Mouse (Mus musculus): Measurements from ENCODE around the gene Stac3. TPM values are rescaled to one million over a fixed set of nuclear protein-coding genes. Genes with fewer than 3 reads are reported as not detected.

Stac3 gene
- polyA plus RNA-seq, 2 experiments from 2014 or later, result 0.92 TPM; not detected in 1

Other genes starting within 250 kb of the Stac3 start
- gene Kif5a, start 238.3 kb upstream of the Stac3 start, polyA plus RNA-seq (2017; shearing (Covaris generic)), result under 1 TPM; 0.18 to 0.70 TPM
- 10 to 100 TPM; 55.4 to 60.6 TPM for gene Dctn2, start 235.3 kb upstream of the Stac3 start, polyA plus RNA-seq (2017; shearing (Covaris generic))
- gene Mbd6, start 212.7 kb upstream of the Stac3 start, polyA plus RNA-seq (2017; shearing (Covaris generic)), result 10 to 100 TPM in 1 of 2 experiments, 1 to 10 TPM in 1; 4.0 to 10.6 TPM
- 10 to 100 TPM; 21.6 to 21.9 TPM for gene Mars, start 189.9 kb upstream of the Stac3 start, polyA plus RNA-seq (2017; shearing (Covaris generic))
- 100 to 1,000 TPM; 125 TPM for gene Arhgap9, start 179.7 kb upstream of the Stac3 start, polyA plus RNA-seq (2017; shearing (Covaris generic))
- gene Gli1, start 159.7 kb upstream of the Stac3 start, polyA plus RNA-seq (2017; shearing (Covaris generic)), result under 1 TPM; 0.15 to 0.75 TPM
- gene Inhbe, start 147.3 kb upstream of the Stac3 start, polyA plus RNA-seq (2017; shearing (Covaris generic)), result under 1 TPM in 1 of 2 experiments, not detected in 1; 0.07 TPM
- gene Inhbc, start 131.3 kb upstream of the Stac3 start, polyA plus RNA-seq (2017; shearing (Covaris generic)), result not detected
- 10 to 100 TPM; 14.4 to 15.0 TPM for gene R3hdm2, start 121.4 kb upstream of the Stac3 start, polyA plus RNA-seq (2017; shearing (Covaris generic))
- not detected for gene Ndufa4l2, start 13.3 kb downstream of the Stac3 start, polyA plus RNA-seq (2017; shearing (Covaris generic))
- 10 to 100 TPM; 34.2 to 50.7 TPM for gene Shmt2, start 20.8 kb downstream of the Stac3 start, polyA plus RNA-seq (2017; shearing (Covaris generic))
- gene Nxph4, start 32.9 kb downstream of the Stac3 start, polyA plus RNA-seq (2017; shearing (Covaris generic)), result not detected
- gene Lrp1, start 119.5 kb downstream of the Stac3 start, polyA plus RNA-seq (2017; shearing (Covaris generic)), result under 1 TPM in 1 of 2 experiments, not detected in 1; 0.57 TPM
- 100 to 1,000 TPM; 119 to 157 TPM for gene Stat6, start 141.3 kb downstream of the Stac3 start, polyA plus RNA-seq (2017; shearing (Covaris generic))
- 1 to 10 TPM; 4.7 to 5.8 TPM for gene Nemp1, start 165.2 kb downstream of the Stac3 start, polyA plus RNA-seq (2017; shearing (Covaris generic))
- 10 to 100 TPM in 1 of 2 experiments, 1 to 10 TPM in 1; 7.4 to 10.2 TPM for gene Nab2, start 166.9 kb downstream of the Stac3 start, polyA plus RNA-seq (2017; shearing (Covaris generic))
- not detected for gene Myo1a, start 203.5 kb downstream of the Stac3 start, polyA plus RNA-seq (2017; shearing (Covaris generic))
- gene Tac2, start 222.8 kb downstream of the Stac3 start, polyA plus RNA-seq (2017; shearing (Covaris generic)), result not detected
- under 1 TPM; 0.36 to 0.45 TPM for gene Zbtb39, start 237.9 kb downstream of the Stac3 start, polyA plus RNA-seq (2017; shearing (Covaris generic))

Measured in activated CD4-positive, CD25-positive, alpha-beta regulatory T cell, adult 4 months (primary cell).